Mouse (Mus musculus) small intestine, adult 2 months (tissue): ENCODE measurements around the gene Hecw2.

Source experiments
- CTCF ChIP-seq: fragments of 200-500 bp; IDR thresholded peaks from 2 replicates; pipeline ENCODE4 v1.5.1; 2012; ENCODE audit warnings: low read depth, mild to moderate bottlenecking, control low read depth, inconsistent platforms, low read length, moderate library complexity, mixed read lengths; ENCODE audit not compliant: insufficient replicate concordance, insufficient read length; ENCODE audit errors: extremely low read depth
- POLR2A ChIP-seq: fragments of 200-500 bp; IDR thresholded peaks from 2 replicates; pipeline ENCODE4 v1.6.1; 2012; ENCODE audit warnings: low read depth, mild to moderate bottlenecking, control low read depth, inconsistent platforms, low read length, moderate library complexity

DNA sequence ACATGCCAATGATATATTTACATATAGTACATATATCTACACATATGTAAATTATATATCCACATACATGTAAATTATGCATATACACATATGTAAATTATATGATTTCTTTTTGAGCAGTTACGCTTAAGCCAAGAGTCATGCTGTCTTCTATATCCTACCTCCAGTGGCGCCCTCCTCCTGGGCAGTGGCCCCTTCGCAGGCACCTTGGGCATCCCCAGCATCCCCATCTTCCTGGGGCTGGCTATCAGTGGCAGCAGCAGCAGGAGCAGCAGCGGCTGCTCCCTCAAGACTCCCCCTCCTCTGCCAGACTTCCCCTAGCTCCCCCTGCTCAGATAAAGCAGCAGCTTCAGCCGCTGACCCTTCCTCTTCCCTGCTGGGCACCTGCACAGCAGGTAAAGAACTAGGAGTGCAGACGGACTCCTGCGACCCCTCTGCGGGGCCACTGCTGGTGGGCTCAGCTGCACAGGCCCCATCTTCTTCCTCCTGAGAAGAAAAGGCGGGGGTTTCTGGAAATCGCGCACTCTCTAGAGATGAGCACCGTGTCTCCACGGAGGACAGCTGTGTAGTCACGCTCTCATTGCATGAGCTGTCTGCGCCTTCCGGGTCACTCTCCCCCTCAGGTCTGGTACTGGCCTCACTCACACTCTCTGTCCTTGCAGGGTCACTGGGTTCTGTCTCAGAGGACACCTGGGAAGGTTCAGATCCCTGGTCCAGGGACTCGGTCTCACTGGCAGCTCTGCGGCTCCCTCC is 269.6 kb downstream of the Hecw2 start:
- TF ChIP-seq CTCF (no peak), POLR2A (no peak)
